In genomic region chr7:4684203-4684602, GRCm38 (mm10) we compare ENCODE assay signal across 8 mouse cellular contexts. TPM values are rescaled to one million over a fixed set of nuclear protein-coding genes. Genes with fewer than 3 reads are reported as not detected.
DNase-seq lines count a peak whose midpoint lies in the region; ATAC-seq and TF ChIP-seq lines count a peak whose summit lies in the region.

No protein-coding gene starts in this region.

- H3K36me3 ChIP-seq in kidney, postnatal 0 days (ENCODE audit: insufficient read depth, low read length): 0 out of 2 replicates have a peak, but pooled peaks cover 6% of the 10 kb centered on the region
- peaks cover 3% of the 10 kb centered on the region for H3K36me3 ChIP-seq in embryonic facial prominence, embryonic 11.5 days (replicated peaks; ENCODE audit: control insufficient read depth, insufficient read depth, low read depth, low read length)
- peaks cover 22% of the 10 kb centered on the region for H3K36me3 ChIP-seq in hindbrain, embryonic 15.5 days
- peaks cover 14% of the 10 kb centered on the region for H3K36me3 ChIP-seq in midbrain, embryonic 16.5 days (ENCODE audit: control insufficient read depth, insufficient read depth, low read length)

- H3K9me3 ChIP-seq in kidney, postnatal 0 days (replicated peaks; ENCODE audit: low read length): no peaks in the 10 kb centered on the region
- H3K9me3 ChIP-seq in embryonic facial prominence, embryonic 11.5 days (replicated peaks; ENCODE audit: control insufficient read depth, low read length): no peaks in the 10 kb centered on the region
- H3K9me3 ChIP-seq in hindbrain, embryonic 15.5 days: no peaks in the 10 kb centered on the region
- H3K9me3 ChIP-seq in midbrain, embryonic 16.5 days (replicated peaks; ENCODE audit: control insufficient read depth, low read length, poor library complexity, severe bottlenecking): no peaks in the 10 kb centered on the region

- DNase-seq in kidney, postnatal 0 days (ENCODE audit: low spot score): no peak
- no peak for DNase-seq in kidney, postnatal 14 days
- DNase-seq in embryonic facial prominence, embryonic 11.5 days (ENCODE audit: low spot score): no peak
- no peak for DNase-seq in adrenal gland, postnatal 14 days
- no peak for DNase-seq in urinary bladder, adult 18-20 months (ENCODE audit: low spot score in 2 of 2)
- DNase-seq in T-cell, adult 2 months (ENCODE audit: low spot score): no peak

- no peak for TF ChIP-seq CTCF in kidney, postnatal 0 days (IDR thresholded peaks at IDR 0.05; ENCODE audit: low read depth)

- peaks cover 6% of the 10 kb centered on the region; the same call in 1 of the 2 replicates for H3K4me1 ChIP-seq in kidney, postnatal 0 days (replicated peaks; ENCODE audit: insufficient read depth, low read length)
- H3K4me1 ChIP-seq in embryonic facial prominence, embryonic 11.5 days (ENCODE audit: control insufficient read depth, insufficient read depth, low read length): no peaks in the 10 kb centered on the region
- H3K4me1 ChIP-seq in hindbrain, embryonic 15.5 days (replicated peaks): peaks cover 15% of the 10 kb centered on the region
- peaks cover 11% of the 10 kb centered on the region for H3K4me1 ChIP-seq in midbrain, embryonic 16.5 days (ENCODE audit: control insufficient read depth, insufficient read depth, low read length)

- peak overlapping the region; percentile 73; the same call in 1 of the 2 replicates for H3K27ac ChIP-seq in kidney, postnatal 0 days
- H3K27ac ChIP-seq in embryonic facial prominence, embryonic 11.5 days (replicated peaks; ENCODE audit: low read depth, low read length): no peak overlapping the region
- H3K27ac ChIP-seq in hindbrain, embryonic 15.5 days (replicated peaks): peak overlapping the region; percentile 79
- peak overlapping the region; percentile 81 for H3K27ac ChIP-seq in midbrain, embryonic 16.5 days (ENCODE audit: low read length)

- H3K9ac ChIP-seq in kidney, postnatal 0 days (ENCODE audit: low read depth, low read length): peak overlapping the region; percentile 60
- H3K9ac ChIP-seq in embryonic facial prominence, embryonic 11.5 days (replicated peaks; ENCODE audit: low read length): peak overlapping the region; percentile 53
- peak overlapping the region; percentile 60 for H3K9ac ChIP-seq in hindbrain, embryonic 15.5 days
- H3K9ac ChIP-seq in midbrain, embryonic 16.5 days (ENCODE audit: low read depth, low read length): peak overlapping the region; percentile 58

- H3K27me3 ChIP-seq in kidney, postnatal 0 days (ENCODE audit: insufficient read depth, low read length): no peaks in the 10 kb centered on the region
- no peaks in the 10 kb centered on the region for H3K27me3 ChIP-seq in embryonic facial prominence, embryonic 11.5 days (ENCODE audit: control insufficient read depth, insufficient read depth, low read length)
- no peaks in the 10 kb centered on the region for H3K27me3 ChIP-seq in hindbrain, embryonic 15.5 days
- no peaks in the 10 kb centered on the region for H3K27me3 ChIP-seq in midbrain, embryonic 16.5 days (ENCODE audit: control insufficient read depth, insufficient read depth, low read depth, low read length)

- H3K4me3 ChIP-seq in kidney, postnatal 0 days (replicated peaks; ENCODE audit: low read depth, low read length): peak overlapping the region; percentile 81
- H3K4me3 ChIP-seq in embryonic facial prominence, embryonic 11.5 days (ENCODE audit: low read depth, low read length): peak overlapping the region; percentile 53
- peak overlapping the region; percentile 75 for H3K4me3 ChIP-seq in hindbrain, embryonic 15.5 days
- peak overlapping the region; percentile 52 for H3K4me3 ChIP-seq in midbrain, embryonic 16.5 days (ENCODE audit: low read depth, low read length)

- WGBS in kidney, postnatal 0 days: 2% methylated on average over 13 of the region's 13 CpGs
- WGBS in embryonic facial prominence, embryonic 11.5 days: 2% methylated on average over 13 of the region's 13 CpGs
- 2% methylated on average over 13 of the region's 13 CpGs for WGBS in hindbrain, embryonic 15.5 days
- WGBS in midbrain, embryonic 16.5 days: under 1% methylated on average over 13 of the region's 13 CpGs

- ATAC-seq in kidney, postnatal 0 days (replicated peaks; ENCODE audit: low FRiP score, low read depth): no peak
- ATAC-seq in embryonic facial prominence, embryonic 11.5 days (replicated peaks; ENCODE audit: insufficient number of reproducible peaks, low FRiP score, low TSS enrichment, low read depth): no peak
- ATAC-seq in hindbrain, embryonic 15.5 days (ENCODE audit: low FRiP score, low read depth): peak; percentile 0; the same call in 1 of the 2 replicates
- ATAC-seq in midbrain, embryonic 16.5 days: 0 out of 2 replicates have a peak, but pooled peaks have one; percentile 4

- H3K4me2 ChIP-seq in kidney, postnatal 0 days (ENCODE audit: low read length): peak overlapping the region; percentile 88
- peak overlapping the region; percentile 77 for H3K4me2 ChIP-seq in embryonic facial prominence, embryonic 11.5 days (ENCODE audit: low read depth, low read length)
- peak overlapping the region; percentile 88 for H3K4me2 ChIP-seq in hindbrain, embryonic 15.5 days
- peak overlapping the region; percentile 92 for H3K4me2 ChIP-seq in midbrain, embryonic 16.5 days (ENCODE audit: low read length)

RNA-seq across cellular contexts. Expression of gene Hspbp1, which starts 0.7 kb away (rescaled TPM):
- 99.7 and 99.9 TPM in 2 replicates for polyA plus RNA-seq in kidney, postnatal 0 days (2015; fragmentation: Nextera tagmentation; extraction: Ambion mirVana)
- polyA plus RNA-seq in embryonic facial prominence, embryonic 11.5 days (2014; fragmentation: Nextera tagmentation; extraction: Ambion mirVana): 102 and 104 TPM in 2 replicates
- polyA plus RNA-seq in hindbrain, embryonic 15.5 days (2015; fragmentation: Nextera tagmentation; extraction: Ambion mirVana): 168 and 171 TPM in 2 replicates
- 169 and 181 TPM in 2 replicates for polyA plus RNA-seq in midbrain, embryonic 16.5 days (2015; fragmentation: Nextera tagmentation; extraction: Ambion mirVana)
- 34.0 and 37.9 TPM in 2 replicates for total RNA-seq in adrenal gland, postnatal 14 days (2021)

RNA-seq across cellular contexts. Expression of gene Brsk1, which starts 6.2 kb away (rescaled TPM):
- 0.71 and 0.78 TPM in 2 replicates for polyA plus RNA-seq in kidney, postnatal 0 days (2015; fragmentation: Nextera tagmentation; extraction: Ambion mirVana)
- 2.1 and 2.3 TPM in 2 replicates for polyA plus RNA-seq in embryonic facial prominence, embryonic 11.5 days (2014; fragmentation: Nextera tagmentation; extraction: Ambion mirVana)
- polyA plus RNA-seq in hindbrain, embryonic 15.5 days (2015; fragmentation: Nextera tagmentation; extraction: Ambion mirVana): 7.1 and 8.7 TPM in 2 replicates
- polyA plus RNA-seq in midbrain, embryonic 16.5 days (2015; fragmentation: Nextera tagmentation; extraction: Ambion mirVana): 7.5 and 7.8 TPM in 2 replicates
- 6.0 and 8.4 TPM in 2 replicates for total RNA-seq in adrenal gland, postnatal 14 days (2021)

RNA-seq across cellular contexts. Expression of gene Ppp6r1, which starts 25.4 kb away (rescaled TPM):
- 4.8 and 5.1 TPM in 2 replicates for polyA plus RNA-seq in kidney, postnatal 0 days (2015; fragmentation: Nextera tagmentation; extraction: Ambion mirVana)
- polyA plus RNA-seq in embryonic facial prominence, embryonic 11.5 days (2014; fragmentation: Nextera tagmentation; extraction: Ambion mirVana): 4.9 and 5.0 TPM in 2 replicates
- 10.0 and 10.2 TPM in 2 replicates for polyA plus RNA-seq in hindbrain, embryonic 15.5 days (2015; fragmentation: Nextera tagmentation; extraction: Ambion mirVana)
- 5.6 and 6.8 TPM in 2 replicates for polyA plus RNA-seq in midbrain, embryonic 16.5 days (2015; fragmentation: Nextera tagmentation; extraction: Ambion mirVana)
- total RNA-seq in adrenal gland, postnatal 14 days (2021): 80.9 and 86.1 TPM in 2 replicates

RNA-seq across cellular contexts. Expression of gene Tmem150b, which starts 40.8 kb away (rescaled TPM):
- polyA plus RNA-seq in kidney, postnatal 0 days (2015; fragmentation: Nextera tagmentation; extraction: Ambion mirVana): 0.06 and 0.12 TPM in 2 replicates
- polyA plus RNA-seq in embryonic facial prominence, embryonic 11.5 days (2014; fragmentation: Nextera tagmentation; extraction: Ambion mirVana): not detected in 2 replicates
- polyA plus RNA-seq in hindbrain, embryonic 15.5 days (2015; fragmentation: Nextera tagmentation; extraction: Ambion mirVana): 0.12 and 0.27 TPM in 2 replicates
- 0.25 TPM in 1 of 2 replicates, not detected in the other for polyA plus RNA-seq in midbrain, embryonic 16.5 days (2015; fragmentation: Nextera tagmentation; extraction: Ambion mirVana)
- total RNA-seq in adrenal gland, postnatal 14 days (2021): 0.30 and 0.79 TPM in 2 replicates

RNA-seq across cellular contexts. Expression of gene Tmem86b, which starts 53.0 kb away (rescaled TPM):
- 0.56 and 0.80 TPM in 2 replicates for polyA plus RNA-seq in kidney, postnatal 0 days (2015; fragmentation: Nextera tagmentation; extraction: Ambion mirVana)
- 0.63 and 2.5 TPM in 2 replicates for polyA plus RNA-seq in embryonic facial prominence, embryonic 11.5 days (2014; fragmentation: Nextera tagmentation; extraction: Ambion mirVana)
- polyA plus RNA-seq in hindbrain, embryonic 15.5 days (2015; fragmentation: Nextera tagmentation; extraction: Ambion mirVana): 2.3 and 2.5 TPM in 2 replicates
- 2.1 and 2.4 TPM in 2 replicates for polyA plus RNA-seq in midbrain, embryonic 16.5 days (2015; fragmentation: Nextera tagmentation; extraction: Ambion mirVana)
- total RNA-seq in adrenal gland, postnatal 14 days (2021): 8.8 and 16.2 TPM in 2 replicates

Comparison
In these comparisons a context has a peak if more than half of its experiments do, and no peak if none do; other contexts are left out.
1. ATAC-seq: peak in hindbrain, embryonic 15.5 days (single experiment) and midbrain, embryonic 16.5 days (single experiment); none in kidney, postnatal 0 days (single experiment) and embryonic facial prominence, embryonic 11.5 days (single experiment).
2. Peak in every context shown above with its lines, with median percentiles within 50 percentile points of each other: H3K4me2 ChIP-seq, H3K4me3 ChIP-seq and H3K9ac ChIP-seq.